Mouse (Mus musculus) neural tube, embryonic 15.5 days (tissue): ENCODE data around the gene Bcas3. TPM values are rescaled to one million over a fixed set of nuclear protein-coding genes. Genes with fewer than 3 reads are reported as not detected.

ENCODE experiments used
- ATAC-seq: fragments of 200-750 bp; cut with Nextera tagmentation; 2 replicates; pipeline ENCODE4 v1.8.0; 2017; ENCODE audit warnings: mild to moderate bottlenecking, moderate TSS enrichment, moderate library complexity; ENCODE audit not compliant: low FRiP score
- H3K27ac ChIP-seq: fragments of 300-500 bp; sonication (generic); replicated peaks from 2 replicates; pipeline ENCODE4 v1.5.1; 2015; ENCODE audit warnings: mild to moderate bottlenecking, inconsistent platforms
- H3K27me3 ChIP-seq: fragments of 300-500 bp; sonication (generic); replicated peaks from 2 replicates; pipeline ENCODE4 v1.6.1; 2015; ENCODE audit warnings: inconsistent platforms
- H3K36me3 ChIP-seq: fragments of 300-500 bp; sonication (generic); 2 replicates; pipeline ENCODE4 v1.6.1; 2015; ENCODE audit warnings: inconsistent platforms
- H3K4me1 ChIP-seq: fragments of 300-500 bp; sonication (generic); 2 replicates; pipeline ENCODE4 v1.6.1; 2015; ENCODE audit warnings: inconsistent platforms
- H3K4me2 ChIP-seq: fragments of 300-500 bp; sonication (generic); 2 replicates; pipeline ENCODE4 v1.6.1; 2015; ENCODE audit warnings: inconsistent platforms, mild to moderate bottlenecking, moderate library complexity
- H3K4me3 ChIP-seq: fragments of 300-500 bp; sonication (generic); replicated peaks from 2 replicates; pipeline ENCODE4 v1.5.1; 2015; ENCODE audit warnings: mild to moderate bottlenecking, inconsistent platforms
- H3K9ac ChIP-seq: fragments of 300-500 bp; sonication (generic); replicated peaks from 2 replicates; pipeline ENCODE4 v1.6.1; 2015; ENCODE audit warnings: mild to moderate bottlenecking, inconsistent platforms
- H3K9me3 ChIP-seq: fragments of 300-500 bp; sonication (generic); replicated peaks from 2 replicates; pipeline ENCODE4 v1.6.1; 2016; ENCODE audit warnings: inconsistent platforms
- WGBS: fragments of 180-500 bp; shearing (Covaris S2); methylation state at CpG from one replicate; pipeline ENCODE4 v1.1.7; 2015; ENCODE audit warnings: mixed read lengths; 5-methylcytosine and 5-hydroxymethylcytosine counted together
- polyA plus RNA-seq: library from polyadenylated mRNA; unstranded; fragments of >200 nt; fragmentation: Nextera tagmentation; extraction: Ambion mirVana; gene quantifications from 2 replicates; pipeline ENCODE4 v1.2.1, GENCODE M21; 2015

Gene Bcas3
- polyA plus RNA-seq, 1 experiment from 2014 or later, result 31.6 TPM

GRCm38 (mm10) chr11:85555721-85556120 is 202.8 kb downstream of the Bcas3 start:
- ATAC-seq, result no peak
- Histone ChIP-seq H3K4me3 (no peak overlapping the region), H3K27me3 (no peaks in the 10 kb centered on the region), H3K9me3 (no peaks in the 10 kb centered on the region), H3K9ac (no peak overlapping the region), H3K27ac (no peak overlapping the region), H3K4me1 (no peaks in the 10 kb centered on the region), H3K36me3 (0 out of 2 replicates have a peak, but pooled peaks cover 5% of the 10 kb centered on the region), H3K4me2 (no peak overlapping the region)
- 75% methylated on average over 2 of the region's 2 CpGs for WGBS

- H3K27ac ChIP-seq, result no peak overlapping the region
- 72% methylated on average over 2 of the region's 2 CpGs for WGBS
- H3K9me3 ChIP-seq, result no peaks in the 10 kb centered on the region
- ATAC-seq, result no peak
- H3K36me3 ChIP-seq, result no peaks in the 10 kb centered on the region
- H3K4me1 ChIP-seq, result no peaks in the 10 kb centered on the region
- H3K27me3 ChIP-seq, result no peaks in the 10 kb centered on the region
- no peak overlapping the region for H3K9ac ChIP-seq
- H3K4me2 ChIP-seq, result no peak overlapping the region
- no peak overlapping the region for H3K4me3 ChIP-seq
Measured at GRCm38 (mm10) chr11:85565068-85565467, 212.1 kb downstream of the Bcas3 start.

GRCm38 (mm10) chr11:85571040-85571439 is 218.1 kb downstream of the Bcas3 start:
- no peaks in the 10 kb centered on the region for H3K9me3 ChIP-seq
- H3K27ac ChIP-seq, result no peak overlapping the region
- WGBS, result 24% methylated on average over 3 of the region's 3 CpGs
- no peaks in the 10 kb centered on the region for H3K36me3 ChIP-seq
- no peak overlapping the region for H3K4me3 ChIP-seq
- no peak overlapping the region for H3K4me2 ChIP-seq
- ATAC-seq, result no peak
- peaks cover 4% of the 10 kb centered on the region; the same call in 1 of the 2 replicates for H3K4me1 ChIP-seq
- H3K9ac ChIP-seq, result no peak overlapping the region
- H3K27me3 ChIP-seq, result no peaks in the 10 kb centered on the region

DNA sequence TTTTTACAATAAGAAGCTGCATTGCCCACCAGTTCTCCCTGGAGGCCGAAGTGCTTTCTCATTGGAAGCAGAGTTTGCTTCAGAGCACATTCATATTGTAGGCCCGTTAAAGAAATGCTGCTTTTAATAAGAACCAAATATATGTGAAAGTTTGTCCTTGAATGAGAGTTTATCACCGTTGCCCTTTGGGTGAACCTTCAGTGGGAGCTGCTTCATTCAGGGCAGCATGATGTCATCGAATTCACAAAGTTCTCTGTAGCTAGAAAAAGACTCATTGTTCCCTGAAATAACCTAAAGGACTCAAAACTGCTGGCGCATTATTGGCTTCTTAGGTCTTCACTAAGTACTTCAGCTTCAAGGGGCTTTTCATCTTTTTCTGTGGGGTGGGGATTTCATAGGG is 219.0 kb downstream of the Bcas3 start:
- 19% methylated on average over 5 of the region's 5 CpGs for WGBS
- H3K4me3 ChIP-seq, result no peak overlapping the region
- H3K9ac ChIP-seq, result no peak overlapping the region
- no peaks in the 10 kb centered on the region for H3K36me3 ChIP-seq
- ATAC-seq, result no peak
- H3K27ac ChIP-seq, result no peak overlapping the region
- no peak overlapping the region for H3K4me2 ChIP-seq
- H3K27me3 ChIP-seq, result no peaks in the 10 kb centered on the region
- H3K9me3 ChIP-seq, result no peaks in the 10 kb centered on the region
- H3K4me1 ChIP-seq, result peaks cover 4% of the 10 kb centered on the region; the same call in 1 of the 2 replicates

DNA sequence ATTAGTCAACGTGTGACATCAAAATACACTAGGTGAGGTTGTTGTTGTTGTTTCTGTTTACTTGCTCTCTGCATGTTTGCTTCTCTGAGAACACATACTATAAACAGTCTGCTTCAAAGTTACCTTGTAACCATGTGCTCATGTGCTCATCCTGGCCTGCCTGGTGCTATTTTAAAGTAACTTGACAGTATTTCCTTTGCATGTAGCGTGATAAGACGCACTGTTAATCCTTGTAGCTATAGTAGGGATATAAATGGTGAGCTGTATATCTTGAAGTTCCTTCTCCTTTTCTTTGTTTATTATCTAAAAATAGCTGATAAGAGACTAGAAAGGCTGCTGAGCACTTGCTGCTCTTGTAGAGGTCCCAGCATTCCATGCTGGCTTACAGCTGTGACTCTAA is 219.6 kb downstream of the Bcas3 start:
- H3K9me3 ChIP-seq, result no peaks in the 10 kb centered on the region
- ATAC-seq, result no peak
- peaks cover 7% of the 10 kb centered on the region; the same call in 1 of the 2 replicates for H3K4me1 ChIP-seq
- H3K4me3 ChIP-seq, result no peak overlapping the region
- H3K27me3 ChIP-seq, result no peaks in the 10 kb centered on the region
- 86% methylated on average over 3 of the region's 3 CpGs for WGBS
- H3K36me3 ChIP-seq, result no peaks in the 10 kb centered on the region
- no peak overlapping the region for H3K27ac ChIP-seq
- no peak overlapping the region for H3K9ac ChIP-seq
- no peak overlapping the region for H3K4me2 ChIP-seq

DNA sequence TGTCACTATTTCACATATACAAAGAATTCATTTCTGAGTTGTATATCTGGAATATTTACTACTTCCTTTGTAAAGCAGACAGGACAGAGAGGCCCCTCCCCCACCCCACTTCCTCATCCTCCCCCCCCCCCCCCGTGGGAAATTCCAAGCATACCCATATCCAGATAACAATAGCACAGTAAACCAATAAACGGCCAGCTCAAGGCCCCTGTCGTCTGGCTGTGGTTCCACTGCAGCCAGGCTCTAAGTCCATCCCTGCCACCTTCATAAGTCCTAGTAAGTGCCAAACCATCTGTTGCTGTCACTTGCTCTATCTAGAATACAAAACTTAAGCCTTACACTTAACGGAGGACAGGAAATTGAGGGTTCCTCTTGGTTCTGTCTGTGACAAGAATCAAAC is 221.5 kb downstream of the Bcas3 start:
- Histone ChIP-seq H3K4me2 (no peak overlapping the region), H3K27ac (no peak overlapping the region), H3K4me1 (peaks cover 7% of the 10 kb centered on the region; the same call in 1 of the 2 replicates), H3K9ac (no peak overlapping the region), H3K4me3 (no peak overlapping the region), H3K36me3 (no peaks in the 10 kb centered on the region), H3K9me3 (no peaks in the 10 kb centered on the region), H3K27me3 (no peaks in the 10 kb centered on the region)
- no peak for ATAC-seq
- 12% methylated on average over 4 of the region's 4 CpGs for WGBS

GRCm38 (mm10) chr11:85577816-85578645 is 225.1 kb downstream of the Bcas3 start:
- H3K27ac ChIP-seq, result peak overlapping the region; percentile 42; the same call in 1 of the 2 replicates
- no peaks in the 10 kb centered on the region for H3K27me3 ChIP-seq
- 65% methylated on average over 15 of the region's 15 CpGs for WGBS
- H3K4me3 ChIP-seq, result no peak overlapping the region
- H3K4me2 ChIP-seq, result no peak overlapping the region
- no peaks in the 10 kb centered on the region for H3K9me3 ChIP-seq
- no peak for ATAC-seq
- H3K36me3 ChIP-seq, result no peaks in the 10 kb centered on the region
- no peak overlapping the region for H3K9ac ChIP-seq
- H3K4me1 ChIP-seq, result 0 out of 2 replicates have a peak, but pooled peaks cover 3% of the 10 kb centered on the region

DNA sequence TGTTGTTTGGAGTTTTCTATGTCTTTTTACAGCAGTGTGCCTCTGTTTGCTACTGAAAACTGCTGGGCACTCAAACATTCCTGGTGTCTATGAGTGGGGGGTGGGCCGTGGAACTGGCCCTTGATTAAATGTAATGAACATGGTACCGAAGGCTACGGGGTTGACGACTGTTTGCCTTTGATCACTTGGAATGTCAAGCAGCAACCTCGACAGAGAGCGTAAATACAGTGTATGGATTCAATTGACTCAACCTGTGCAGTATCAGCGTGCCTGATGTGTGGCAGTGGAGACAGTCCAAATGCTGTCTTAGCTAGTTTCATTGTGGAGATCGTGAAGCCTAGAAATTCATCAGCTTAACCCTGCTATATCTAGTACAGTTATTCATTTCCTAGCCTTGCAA is 231.1 kb downstream of the Bcas3 start:
- H3K4me3 ChIP-seq, result no peak overlapping the region
- H3K9me3 ChIP-seq, result no peaks in the 10 kb centered on the region
- H3K36me3 ChIP-seq, result no peaks in the 10 kb centered on the region
- no peak overlapping the region for H3K4me2 ChIP-seq
- no peak for ATAC-seq
- no peaks in the 10 kb centered on the region for H3K27me3 ChIP-seq
- H3K4me1 ChIP-seq, result no peaks in the 10 kb centered on the region
- 77% methylated on average over 8 of the region's 8 CpGs for WGBS
- no peak overlapping the region for H3K9ac ChIP-seq
- no peak overlapping the region for H3K27ac ChIP-seq

- WGBS, result 42% methylated on average over 3 of the region's 3 CpGs
- no peak overlapping the region for H3K4me2 ChIP-seq
- H3K4me3 ChIP-seq, result no peak overlapping the region
- no peak overlapping the region for H3K9ac ChIP-seq
- H3K36me3 ChIP-seq, result no peaks in the 10 kb centered on the region
- no peaks in the 10 kb centered on the region for H3K27me3 ChIP-seq
- H3K9me3 ChIP-seq, result no peaks in the 10 kb centered on the region
- H3K27ac ChIP-seq, result no peak overlapping the region
- no peak for ATAC-seq
- no peaks in the 10 kb centered on the region for H3K4me1 ChIP-seq
Measured at GRCm38 (mm10) chr11:85593636-85594035, 240.7 kb downstream of the Bcas3 start.

GRCm38 (mm10) chr11:85599251-85599650 is 246.3 kb downstream of the Bcas3 start:
- no peaks in the 10 kb centered on the region for H3K4me1 ChIP-seq
- H3K4me3 ChIP-seq, result no peak overlapping the region
- no peak overlapping the region for H3K9ac ChIP-seq
- no peak overlapping the region for H3K27ac ChIP-seq
- H3K9me3 ChIP-seq, result no peaks in the 10 kb centered on the region
- H3K4me2 ChIP-seq, result no peak overlapping the region
- no peak for ATAC-seq
- H3K36me3 ChIP-seq, result no peaks in the 10 kb centered on the region
- no peaks in the 10 kb centered on the region for H3K27me3 ChIP-seq

DNA sequence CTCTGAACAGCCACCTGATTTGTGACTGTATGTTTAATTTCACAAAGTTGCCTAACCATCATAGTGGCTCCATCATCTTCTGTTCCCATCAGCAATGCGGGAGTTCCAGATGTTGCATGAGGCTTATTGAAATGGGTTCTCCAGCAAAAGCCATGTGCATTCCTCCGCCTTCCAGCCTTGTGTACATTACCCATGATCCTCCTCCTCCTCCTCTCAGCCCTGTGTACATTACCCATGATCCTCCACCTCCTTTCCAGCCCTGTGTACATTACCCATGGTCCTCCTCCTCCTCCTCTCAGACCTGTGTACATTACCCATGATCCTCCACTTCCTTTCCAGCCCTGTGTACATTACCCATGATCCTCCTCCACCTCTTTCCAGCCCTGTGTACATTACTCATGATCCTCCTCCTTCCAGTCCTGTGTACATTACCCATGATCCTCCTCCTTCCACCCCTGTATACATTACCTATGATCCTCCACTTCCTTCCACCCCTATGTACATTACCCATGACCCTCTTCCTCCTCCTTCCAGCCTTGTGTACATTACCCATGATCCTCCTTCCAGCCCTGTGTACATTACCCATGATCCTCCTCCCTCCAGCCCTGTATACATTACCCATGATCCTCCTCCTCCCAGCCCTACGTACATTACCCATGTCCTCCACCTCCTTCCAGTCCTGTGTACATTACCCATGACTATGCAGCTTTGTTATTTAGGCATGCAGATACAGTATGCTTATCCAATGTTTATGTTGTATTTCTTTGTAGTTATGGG is 250.8 kb downstream of the Bcas3 start:
- no peak overlapping the region for H3K4me3 ChIP-seq
- ATAC-seq, result no peak
- H3K36me3 ChIP-seq, result no peaks in the 10 kb centered on the region
- WGBS, result 96% methylated on average over 3 of the region's 3 CpGs
- H3K27me3 ChIP-seq, result no peaks in the 10 kb centered on the region
- H3K4me2 ChIP-seq, result no peak overlapping the region
- no peak overlapping the region for H3K9ac ChIP-seq
- no peaks in the 10 kb centered on the region for H3K4me1 ChIP-seq
- no peaks in the 10 kb centered on the region for H3K9me3 ChIP-seq
- H3K27ac ChIP-seq, result no peak overlapping the region
